Mouse (Mus musculus) erythroblast, embryonic 14.5 days (primary cell): ENCODE data around the gene Pex5l.

Experiments
- GATA1 ChIP-seq: IDR thresholded peaks from 2 replicates; pipeline ENCODE4 v1.6.1; 2012; ENCODE audit warnings: low read length, inconsistent platforms, mixed read lengths
- TAL1 ChIP-seq: IDR thresholded peaks from 3 replicates; pipeline ENCODE4 v1.6.1; 2012; ENCODE audit warnings: low read length, inconsistent platforms, mixed read lengths

GRCm38 (mm10) chr3:33105785-33106184 is 37.3 kb downstream of the Pex5l start:
- TF ChIP-seq GATA1 (no peak), TAL1 (no peak)
